Mouse (Mus musculus): ENCODE measurements around the gene Ltb.
A peak's percentile ranks its signal among the peaks of the same experiment; 100 is the strongest.

The Ltb gene

GRCm38 (mm10) chr17:35165451-35166155, 28.6 kb upstream of the Ltb start:
- no peak for DNase-seq

GRCm38 (mm10) chr17:35166352-35167035, 27.7 kb upstream of the Ltb start:
- DNase-seq = peak in 1 of 2 experiments; percentile 66

GRCm38 (mm10) chr17:35167794-35168193, 26.4 kb upstream of the Ltb start:
- DNase-seq = no peak

- DNase-seq = peak in 1 of 2 experiments; percentile 15
Observed at GRCm38 (mm10) chr17:35168541-35169207, 25.6 kb upstream of the Ltb start.

- peak in 1 of 2 experiments; percentile 26 for DNase-seq
Observed at GRCm38 (mm10) chr17:35172445-35173234, 21.6 kb upstream of the Ltb start.

GRCm38 (mm10) chr17:35173329-35173728, 20.9 kb upstream of the Ltb start:
- DNase-seq = peak in 1 of 2 experiments; percentile 28

- no peak for DNase-seq
Observed at GRCm38 (mm10) chr17:35174201-35174977, 19.9 kb upstream of the Ltb start.

- no peak for DNase-seq
Observed at GRCm38 (mm10) chr17:35175382-35175781, 18.9 kb upstream of the Ltb start.

GRCm38 (mm10) chr17:35175968-35176367, 18.3 kb upstream of the Ltb start, which contains the start of gene Aif1:
Gene Aif1 (minus strand): TSS chr17:35176068.
- no peak for DNase-seq

- peak; percentile 55 to 67 for DNase-seq
Observed at GRCm38 (mm10) chr17:35178528-35178927, 15.7 kb upstream of the Ltb start.

- no peak for DNase-seq
Observed at GRCm38 (mm10) chr17:35180093-35180492, 14.1 kb upstream of the Ltb start.

- peak; percentile 74 to 85 for DNase-seq
Observed at GRCm38 (mm10) chr17:35185639-35186611, 8.3 kb upstream of the Ltb start.

- DNase-seq = peak; percentile 47 to 79
Observed at GRCm38 (mm10) chr17:35186681-35187080, 7.6 kb upstream of the Ltb start.

GRCm38 (mm10) chr17:35187345-35187744, 6.9 kb upstream of the Ltb start:
- DNase-seq = no peak

- no peak for DNase-seq
Observed at GRCm38 (mm10) chr17:35187959-35188610, 6.2 kb upstream of the Ltb start, which contains the start of gene Lst1. Gene Lst1 (minus strand): TSS chr17:35188439.

GRCm38 (mm10) chr17:35189186-35189585, 5.1 kb upstream of the Ltb start:
- no peak for DNase-seq

GRCm38 (mm10) chr17:35190096-35190495, 4.1 kb upstream of the Ltb start:
- DNase-seq = peak; percentile 27 to 68

- no peak for DNase-seq
Observed at GRCm38 (mm10) chr17:35191723-35192122, 2.5 kb upstream of the Ltb start.

- no peak for DNase-seq
Observed at GRCm38 (mm10) chr17:35192924-35193323, 1.3 kb upstream of the Ltb start.

Data from thymus, adult 18-20 months (tissue).